Mouse (Mus musculus): Measurements from ENCODE around the gene Ccdc60.

GRCm38 (mm10) chr5:116209378-116210091, 79.2 kb downstream of the Ccdc60 start:
- TF ChIP-seq USF2 (IDR thresholded peaks at IDR 0.05; ENCODE audit: borderline replicate concordance in 1 of 2, insufficient read depth in 1 of 2, low read depth in 1 of 2, low read length in 2 of 2) (no peak), GATA1 (IDR thresholded peaks at IDR 0.05; ENCODE audit: low read depth, low read length) (no peak), TAL1 (IDR thresholded peaks at IDR 0.05; ENCODE audit: low read length) (no peak), ELF1 (IDR thresholded peaks at IDR 0.05; ENCODE audit: low read depth, low read length) (no peak), MAZ (IDR thresholded peaks at IDR 0.05; ENCODE audit: low read depth, low read length) (no peak), USF1 (IDR thresholded peaks at IDR 0.05; ENCODE audit: low read depth, low read length) (no peak), CTCF (IDR thresholded peaks at IDR 0.05 in 2 of 3, conservative IDR thresholded peaks at IDR 0.05 in 1 of 3; ENCODE audit: control insufficient read depth in 1 of 3, insufficient read depth in 1 of 3, low read depth in 2 of 3, low read length in 3 of 3, poor library complexity in 1 of 3, severe bottlenecking in 1 of 3) (no peak)

All from MEL (cell line).